Mouse (Mus musculus) frontal cortex, adult 2 months (tissue): Measurements from ENCODE around the gene Scarf1. TPM values are rescaled to one million over a fixed set of nuclear protein-coding genes. Genes with fewer than 3 reads are reported as not detected.

Experiments used
- polyA plus RNA-seq: library from polyadenylated mRNA; depleted of rRNA; stranded (reverse); fragments of >200 nt; gene quantifications from 2 replicates; pipeline ENCODE4 v1.2.3, GENCODE M21; 2012; rRNA removed

The Scarf1 gene
- polyA plus RNA-seq, 1 experiment: 4.1 TPM

Other genes starting within 250 kb of the Scarf1 start
- gene Rpa1, start 165.2 kb upstream of the Scarf1 start, polyA plus RNA-seq: 29.4 and 30.7 TPM in 2 replicates
- gene Smyd4, start 165.1 kb upstream of the Scarf1 start, polyA plus RNA-seq: 7.1 and 9.9 TPM in 2 replicates
- gene Serpinf1, start 90.8 kb upstream of the Scarf1 start, polyA plus RNA-seq: 33.0 and 33.1 TPM in 2 replicates
- 0.10 and 0.11 TPM in 2 replicates for gene Serpinf2, start 73.9 kb upstream of the Scarf1 start, polyA plus RNA-seq
- 13.2 and 14.4 TPM in 2 replicates for gene Wdr81, start 58.8 kb upstream of the Scarf1 start, polyA plus RNA-seq
- gene Tlcd2, start 51.8 kb upstream of the Scarf1 start, polyA plus RNA-seq: 0.84 and 1.3 TPM in 2 replicates
- gene Prpf8, start 26.7 kb upstream of the Scarf1 start, polyA plus RNA-seq: 86.2 and 95.8 TPM in 2 replicates
- 2.0 and 2.9 TPM in 2 replicates for gene Rilp, start 3.4 kb upstream of the Scarf1 start, polyA plus RNA-seq
- gene Slc43a2, start 18.2 kb downstream of the Scarf1 start, polyA plus RNA-seq: 26.7 and 26.9 TPM in 2 replicates
- gene Pitpna, start 74.6 kb downstream of the Scarf1 start, polyA plus RNA-seq: 221 and 251 TPM in 2 replicates
- 57.2 and 66.7 TPM in 2 replicates for gene Inpp5k, start 117.4 kb downstream of the Scarf1 start, polyA plus RNA-seq
- gene Myo1c, start 137.0 kb downstream of the Scarf1 start, polyA plus RNA-seq: 15.8 and 19.3 TPM in 2 replicates
- gene Crk, start 165.7 kb downstream of the Scarf1 start, polyA plus RNA-seq: 83.6 and 84.2 TPM in 2 replicates
- gene Ywhae, start 219.3 kb downstream of the Scarf1 start, polyA plus RNA-seq: 1,066 and 1,088 TPM in 2 replicates